Mouse (Mus musculus): ENCODE results near the gene Nipa2.

The Nipa2 gene

DNA sequence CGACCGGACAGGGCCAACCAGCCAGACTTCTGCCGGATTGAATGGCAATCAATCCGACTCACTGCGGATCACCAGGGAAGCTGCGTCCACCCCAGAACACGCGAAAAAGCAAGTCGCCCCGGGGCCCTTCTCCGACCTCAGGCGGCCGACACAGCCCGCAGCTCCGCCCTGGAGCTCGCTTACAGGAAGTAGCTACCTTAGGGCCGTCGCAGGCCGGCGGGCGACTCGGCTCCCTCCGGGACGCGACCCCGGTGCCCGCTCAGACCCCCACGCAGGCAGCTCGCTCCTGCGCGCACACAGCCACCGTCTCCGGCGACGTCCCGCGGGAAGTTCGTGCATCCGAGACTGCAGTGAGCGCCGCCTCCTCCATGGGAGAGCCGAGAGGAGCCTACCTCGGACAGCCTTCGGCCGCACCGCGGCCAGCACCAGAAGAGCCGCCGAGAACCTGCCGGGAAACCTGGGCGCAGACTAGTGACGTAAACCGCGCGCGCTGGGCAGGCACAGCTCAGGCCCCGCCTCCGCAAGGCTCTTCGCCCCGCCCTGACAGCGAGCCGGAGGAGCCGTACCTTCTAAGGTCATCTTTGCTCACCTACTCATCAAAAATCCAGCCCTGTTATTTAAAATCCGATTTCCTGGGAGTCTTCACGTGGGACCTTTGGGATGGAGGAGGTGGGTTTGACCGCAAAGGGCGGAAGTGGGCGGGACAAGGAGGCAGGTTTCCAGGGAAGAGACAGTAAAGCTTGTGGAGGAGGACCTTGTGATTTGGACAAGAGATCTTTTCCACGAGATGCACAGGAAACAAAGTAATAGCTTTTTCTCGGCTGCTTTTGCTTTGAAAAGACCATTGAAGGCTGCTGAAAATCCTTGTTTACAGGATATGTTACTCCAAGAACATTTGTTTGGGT, at the start of gene Nipa2:
TSS of gene Nipa2 (minus strand) at position 473 of the 905 bp plus-strand sequence.
- in situ Hi-C loops (cut with MboI, MseI): no loop called here

DNA sequence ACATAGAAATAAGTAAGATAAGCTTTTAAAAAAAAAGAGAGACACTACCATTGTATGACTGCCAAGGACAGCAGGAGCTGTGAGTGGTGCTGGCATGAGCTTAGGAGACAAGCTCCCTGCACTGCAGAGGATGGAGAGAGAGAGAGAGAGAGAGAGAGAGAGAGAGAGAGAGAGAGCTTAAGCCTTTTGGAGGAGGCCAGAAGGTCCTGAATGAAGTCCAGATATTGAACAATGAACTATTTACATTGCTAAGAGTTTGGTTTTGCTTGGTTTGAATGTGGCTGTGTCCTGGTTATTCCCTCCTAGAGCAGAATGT, 48.7 kb upstream of the Nipa2 start:
- in situ Hi-C loops (cut with MboI, MseI): no loop called here

- in situ Hi-C loops (cut with MboI, MseI): no loop called here
Observed at GRCm38 (mm10) chr7:56010318-56011017, 48.2 kb upstream of the Nipa2 start.

DNA sequence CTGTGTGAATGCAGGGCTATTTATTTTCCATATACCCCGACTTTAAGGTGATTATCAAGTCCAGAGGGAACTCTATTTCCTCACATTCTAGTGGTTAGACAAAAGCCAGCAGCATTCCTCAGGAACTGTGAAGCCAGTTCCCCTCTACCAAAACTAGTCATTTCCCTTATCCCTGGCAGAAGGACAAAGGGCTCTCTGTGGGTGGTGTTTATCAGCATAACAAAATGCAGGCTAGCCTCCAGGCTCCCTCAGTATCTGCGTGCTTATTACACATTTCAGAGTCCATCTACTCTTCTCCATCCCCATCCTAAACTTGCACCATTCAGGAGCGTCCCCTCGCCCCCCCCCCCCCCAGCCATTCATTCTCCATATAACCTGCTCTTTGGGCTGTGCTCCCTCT, 36.7 kb upstream of the Nipa2 start:
- in situ Hi-C loops (cut with MboI, MseI): no loop called here

GRCm38 (mm10) chr7:55995013-55995412, 32.7 kb upstream of the Nipa2 start:
- in situ Hi-C loops (cut with MboI, MseI): no loop called here

DNA sequence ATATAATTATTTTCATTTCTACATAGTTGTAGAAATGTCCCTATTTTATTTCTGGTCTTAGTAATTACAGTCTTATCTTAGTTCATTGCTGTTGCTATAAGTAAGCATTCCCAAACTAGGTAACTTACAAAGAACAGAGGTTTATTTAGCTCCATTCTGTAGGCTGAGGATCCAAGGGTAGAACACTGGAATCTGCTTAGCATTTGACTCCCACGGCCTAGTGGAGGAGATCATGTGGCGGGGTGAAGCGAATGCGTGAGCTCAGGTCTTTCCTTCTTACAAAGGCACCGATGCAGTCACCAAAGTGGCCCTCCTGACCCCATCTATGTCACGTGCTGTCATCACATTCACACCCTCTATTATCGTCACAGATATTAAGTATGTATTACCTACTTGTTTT, 29.6 kb upstream of the Nipa2 start:
- in situ Hi-C loops (cut with MboI, MseI): no loop called here

- in situ Hi-C loops (cut with MboI, MseI): no loop called here
Observed at GRCm38 (mm10) chr7:55991129-55991528, 28.9 kb upstream of the Nipa2 start.

GRCm38 (mm10) chr7:55986526-55987214, 24.4 kb upstream of the Nipa2 start:
- in situ Hi-C loops (cut with MboI, MseI): no loop called here

- in situ Hi-C loops (cut with MboI, MseI): no loop called here
Observed at GRCm38 (mm10) chr7:55984754-55985153, 22.5 kb upstream of the Nipa2 start.

GRCm38 (mm10) chr7:55983107-55983506, 20.8 kb upstream of the Nipa2 start:
- in situ Hi-C loops (cut with MboI, MseI): no loop called here

DNA sequence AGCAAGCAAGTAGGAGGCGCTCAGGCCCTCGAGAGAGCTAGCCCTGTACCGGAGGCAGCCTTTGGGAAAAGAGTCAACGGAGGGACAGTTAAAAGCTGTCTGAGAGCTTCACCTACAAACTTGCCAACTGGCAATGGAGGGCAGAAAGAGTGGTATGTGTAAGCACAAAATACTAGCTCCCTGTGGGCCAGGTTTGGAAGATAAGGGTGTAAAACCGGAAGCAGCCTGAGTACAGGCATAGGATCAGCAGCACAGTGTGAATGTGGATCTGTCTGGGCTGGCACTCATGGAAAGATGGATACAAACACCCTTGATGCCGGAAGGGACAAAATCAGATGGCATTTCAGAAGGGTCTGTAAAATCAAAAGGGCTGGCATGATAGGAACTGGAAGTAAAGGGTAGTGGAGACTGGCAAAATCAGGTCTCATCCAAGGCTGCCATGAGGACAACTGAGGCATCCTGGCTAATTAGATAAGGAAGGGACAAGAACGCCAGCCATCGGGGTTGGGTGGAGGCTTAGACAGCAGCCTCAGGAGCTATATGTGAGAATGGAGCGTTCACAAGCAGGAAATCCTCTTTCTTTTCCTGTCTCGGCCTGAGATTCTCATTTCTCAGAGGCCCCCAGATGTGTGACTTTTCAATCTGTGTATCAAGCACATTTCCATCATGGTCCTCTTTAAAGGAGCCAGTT, 19.9 kb upstream of the Nipa2 start:
- in situ Hi-C loops (cut with MboI, MseI): no loop called here

- in situ Hi-C loops (cut with MboI, MseI): no loop called here
Observed at GRCm38 (mm10) chr7:55981511-55981910, 19.2 kb upstream of the Nipa2 start.

DNA sequence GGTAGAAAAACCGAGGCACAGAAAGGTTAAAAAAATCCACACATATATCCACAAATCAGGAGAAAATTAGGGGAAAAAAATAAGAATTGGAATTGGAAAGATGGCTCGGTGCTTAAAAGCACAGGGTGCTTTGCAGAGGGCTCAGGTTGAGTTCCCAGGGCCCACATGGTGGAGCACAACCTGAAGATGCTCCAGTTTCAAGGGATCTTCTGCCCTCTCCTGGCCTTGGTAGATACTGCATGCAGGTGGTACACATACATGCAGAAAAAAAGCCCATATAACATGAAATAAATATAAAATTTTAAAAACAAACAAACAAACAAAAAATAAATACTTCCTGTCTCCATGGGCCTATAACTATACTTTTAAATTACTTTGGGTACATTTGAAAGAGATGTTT, 12.2 kb upstream of the Nipa2 start:
- in situ Hi-C loops (cut with MboI, MseI): no loop called here

- in situ Hi-C loops (cut with MboI, MseI): no loop called here
Observed at GRCm38 (mm10) chr7:55969415-55969814, 7.1 kb upstream of the Nipa2 start.

- in situ Hi-C loops (cut with MboI, MseI): no loop called here
Observed at GRCm38 (mm10) chr7:55968258-55968901, 6.1 kb upstream of the Nipa2 start.

GRCm38 (mm10) chr7:55966866-55967460, 4.7 kb upstream of the Nipa2 start:
- in situ Hi-C loops (cut with MboI, MseI): no loop called here

GRCm38 (mm10) chr7:55960506-55960905, 1.8 kb downstream of the Nipa2 start:
- in situ Hi-C loops (cut with MboI, MseI): no loop called here

DNA sequence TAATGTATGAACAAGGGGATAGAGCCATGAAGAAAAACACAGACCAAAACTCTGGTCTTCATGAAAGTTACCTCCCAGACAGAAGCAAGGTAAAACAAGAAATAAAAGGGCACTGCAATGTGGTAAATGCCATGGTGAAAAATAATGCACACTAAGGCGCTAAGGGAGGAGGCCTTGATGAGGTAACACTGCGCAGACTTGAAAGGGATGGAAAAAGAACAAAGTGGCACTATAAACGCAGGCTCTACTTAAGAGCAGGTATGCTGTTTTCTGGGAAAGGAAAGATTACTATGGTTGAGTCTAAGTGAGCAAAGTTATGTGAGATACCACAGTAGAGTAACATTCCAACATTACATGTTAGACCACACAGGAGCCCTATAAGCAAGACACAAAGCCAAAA, 2.5 kb downstream of the Nipa2 start:
- in situ Hi-C loops (cut with MboI, MseI): no loop called here

DNA sequence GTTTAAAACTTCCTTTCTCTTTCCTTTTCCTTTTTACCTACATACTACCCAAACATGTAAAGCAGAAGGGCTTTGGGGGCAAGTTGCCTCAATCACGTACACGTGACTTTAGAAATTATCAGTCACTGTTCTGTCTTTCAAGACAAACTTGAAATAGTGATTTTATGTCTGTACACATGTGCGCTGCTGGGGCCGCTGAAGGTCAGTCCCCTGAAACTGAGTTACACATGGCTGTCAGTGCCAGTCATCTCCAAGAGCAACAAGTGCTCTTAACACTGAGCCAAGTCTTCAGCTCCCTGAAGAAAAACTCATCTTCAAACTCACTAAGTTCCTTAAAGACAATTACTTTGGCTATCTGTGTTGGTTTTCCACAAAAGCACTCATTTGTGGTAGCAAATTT, 4.4 kb downstream of the Nipa2 start:
- in situ Hi-C loops (cut with MboI, MseI): no loop called here

- in situ Hi-C loops (cut with MboI, MseI): no loop called here
Observed at GRCm38 (mm10) chr7:55957178-55957577, 5.1 kb downstream of the Nipa2 start.

DNA sequence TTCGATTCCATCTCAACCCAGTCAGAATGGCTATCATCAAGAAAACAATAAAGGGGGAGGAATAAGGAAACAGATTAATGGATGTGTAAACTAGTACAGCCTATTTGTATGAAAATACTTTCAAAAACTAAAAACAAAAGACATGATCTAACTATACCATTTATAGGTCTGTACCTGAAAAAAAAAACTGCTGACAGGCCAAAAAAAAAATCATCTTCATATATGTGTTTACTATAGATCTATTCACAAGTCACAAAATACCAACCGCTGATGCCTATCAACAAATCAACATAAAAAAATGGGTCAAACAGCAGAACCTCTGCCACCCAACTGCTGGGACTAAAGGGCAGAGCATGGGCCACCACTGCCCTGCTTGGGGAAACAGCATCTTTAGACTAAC, 6.2 kb downstream of the Nipa2 start:
- in situ Hi-C loops (cut with MboI, MseI): no loop called here

Measured in regulatory T cell (primary cell).